Mouse (Mus musculus) E14TG2a.4 (cell line): ENCODE results near the gene Lcorl.

ENCODE experiments used
- CTCF ChIP-seq: conservative IDR thresholded peaks from 2 replicates; pipeline ENCODE4 v1.5.1; 2014; ENCODE audit warnings: low read length
- POU5F1 ChIP-seq: IDR thresholded peaks from 2 replicates; pipeline ENCODE4 v1.6.1; 2014; ENCODE audit warnings: low read length, borderline replicate concordance

GRCm38 (mm10) chr5:45876328-45876727 is 18.9 kb upstream of the Lcorl start:
- TF ChIP-seq CTCF: no peak
- no peak for TF ChIP-seq POU5F1
